Mouse (Mus musculus) embryonic stem cell, embryonic (primary cell): Measurements from ENCODE around the gene Gm5169.
"Not testable (repeated sequence)": the region's sequence is repeated elsewhere in the genome, so short reads cannot be mapped to it uniquely, and the experiment has no call there.

ENCODE experiments used
- CTCF ChIA-PET, 4 experiments: fragments of 300-600 bp in 2 of 4; fragments of 350-600 bp in 2 of 4; sonication (Branson Sonifier 250); formaldehyde crosslinking; loops; one replicate each; lab custom pipeline; 2022; ENCODE audit warnings: inconsistent platforms in 2 of 4; lab: Charles Lee
- POLR2A ChIA-PET, 4 experiments: fragments of 300-600 bp in 2 of 4; fragments of 350-600 bp in 2 of 4; sonication (Branson Sonifier 250); formaldehyde crosslinking; loops; one replicate each; lab custom pipeline; 2022; ENCODE audit warnings: antibody characterized with exemption in 4 of 4, inconsistent platforms in 1 of 4; lab: Charles Lee

The Gm5169 gene

DNA sequence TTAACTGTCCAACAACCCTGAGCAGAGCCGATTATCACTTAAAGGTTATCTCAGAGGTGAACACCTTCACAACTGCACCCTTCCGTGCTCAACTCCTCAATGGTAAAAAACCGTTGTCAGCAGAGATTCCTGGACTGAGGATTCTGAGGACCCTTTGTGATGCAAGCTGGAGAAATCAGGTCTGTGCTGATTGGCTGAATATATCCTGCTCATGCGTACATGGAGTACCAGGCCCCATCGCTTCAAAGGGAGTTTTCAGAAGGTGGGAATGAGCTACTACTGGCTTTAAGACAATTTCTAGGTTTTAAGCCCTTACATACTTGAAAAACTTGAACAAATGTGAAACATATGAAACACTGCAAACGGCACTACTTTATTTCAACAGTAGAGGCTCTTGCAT is at the start of gene Gm5169:
Gene Gm5169, minus strand, starts transcription at position 101 of the 400 bp plus-strand sequence.
- CTCF ChIA-PET, POLR2A ChIA-PET: not testable (repeated sequence)

DNA sequence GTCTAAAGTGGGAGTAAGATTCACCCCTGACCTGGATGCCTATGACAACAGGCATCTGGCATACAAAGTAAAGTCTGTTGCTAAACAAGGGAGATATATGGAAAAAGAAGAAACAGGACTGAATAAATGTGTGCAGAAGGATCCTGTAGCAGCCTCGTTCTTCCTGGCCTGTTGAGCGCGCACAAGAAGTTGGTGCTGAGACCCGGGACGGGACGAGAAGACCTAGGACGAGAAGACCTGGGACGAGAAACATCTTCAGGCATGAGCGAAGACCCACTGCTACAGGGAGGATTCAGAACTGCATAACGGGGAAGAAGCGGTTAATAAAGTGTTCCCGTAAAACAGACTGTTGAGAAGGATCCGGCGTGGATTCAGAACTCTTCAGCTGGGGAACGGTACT is 46.2 kb upstream of the Gm5169 start:
- POLR2A ChIA-PET = not testable (repeated sequence)

More for the DNA sequence above, 46.2 kb upstream of the Gm5169 start:
- CTCF ChIA-PET = not testable (repeated sequence)
